31 mouse cellular contexts compared by ENCODE assay signal in genomic region chr3:41093210-41093609, GRCm38 (mm10).
"Had no signal": no experiment of that assay in that cellular context is flagged by ENCODE, and none has a peak within 500 bp of the region (broad histone marks: within the 10 kb centered on the region; RNA-seq: fewer than 3 reads in every experiment).

No protein-coding gene starts in this region.

- H3K4me1 ChIP-seq: heart, embryonic 15.5 days; hindbrain, embryonic 10.5 days; hindbrain, embryonic 13.5 days; hindbrain, embryonic 15.5 days; kidney, embryonic 15.5 days had no signal

- DNase-seq: heart, postnatal 10 days; heart, postnatal 14 days; heart, postnatal 36 days; heart, postnatal 4 days; kidney, adult 11 months; kidney, adult 18-20 months; kidney, adult 2 months; kidney, adult 8-10 months; kidney, adult 9 months; kidney, postnatal 10 days; kidney, postnatal 14 days; kidney, postnatal 25 days; kidney, postnatal 36 days; kidney, postnatal 4 days; layer of hippocampus, adult 9-11 months; layer of hippocampus, postnatal 36 days had no signal

- H3K9ac ChIP-seq: heart, embryonic 13.5 days; heart, embryonic 15.5 days; hindbrain, embryonic 13.5 days; hindbrain, embryonic 14.5 days; hindbrain, embryonic 15.5 days; kidney, embryonic 15.5 days had no signal

- H3K9me3 ChIP-seq: heart, embryonic 10.5 days; heart, embryonic 13.5 days; heart, embryonic 15.5 days; hindbrain, embryonic 10.5 days; hindbrain, embryonic 13.5 days; hindbrain, embryonic 15.5 days; kidney, embryonic 15.5 days had no signal

- H3K4me3 ChIP-seq: heart, embryonic 10.5 days; heart, embryonic 13.5 days; heart, embryonic 15.5 days; hindbrain, embryonic 10.5 days; hindbrain, embryonic 13.5 days; hindbrain, embryonic 15.5 days; kidney, embryonic 15.5 days; layer of hippocampus, adult 2 months; left cerebral cortex, adult 2 months had no signal

- H3K27ac ChIP-seq: heart, embryonic 10.5 days; heart, embryonic 13.5 days; heart, embryonic 15.5 days; hindbrain, embryonic 10.5 days; hindbrain, embryonic 13.5 days; hindbrain, embryonic 14.5 days; hindbrain, embryonic 15.5 days; hindbrain, postnatal 0 days; kidney, embryonic 15.5 days; kidney, postnatal 0 days; layer of hippocampus, adult 2 months; left cerebral cortex, adult 2 months had no signal

- H3K4me2 ChIP-seq: heart, embryonic 11.5 days; heart, embryonic 13.5 days; heart, embryonic 15.5 days; hindbrain, embryonic 13.5 days; hindbrain, embryonic 14.5 days; hindbrain, embryonic 15.5 days; kidney, embryonic 15.5 days had no signal

- H3K27me3 ChIP-seq: heart, embryonic 13.5 days; heart, embryonic 15.5 days; hindbrain, embryonic 13.5 days; hindbrain, embryonic 15.5 days; kidney, embryonic 15.5 days had no signal

- H3K36me3 ChIP-seq: heart, embryonic 10.5 days; heart, embryonic 13.5 days; heart, embryonic 15.5 days; hindbrain, embryonic 10.5 days; hindbrain, embryonic 13.5 days; hindbrain, embryonic 15.5 days; kidney, embryonic 15.5 days had no signal

- ATAC-seq: hindbrain, embryonic 16.5 days; hindbrain, postnatal 0 days; inflammation-experienced regulatory T-cells, adult 6 months had no signal
